Mouse (Mus musculus) retina, adult 2 months (tissue): ENCODE measurements at regions not wholly inside any gene's neighbourhood (a gene's known extent, or its start where the extent isn't known, plus 50 kb on each side); places are given as distances from the start of the nearest gene placed in this dataset.
A peak's percentile ranks its signal among the peaks of the same experiment; 100 is the strongest.
"Not testable (repeated sequence)": the region's sequence is repeated elsewhere in the genome, so short reads cannot be mapped to it uniquely, and the experiment has no call there.

ENCODE experiments used
- DNase-seq: peaks from one replicate; pipeline ENCODE4 v3.0.0-alpha.2; 2012; ENCODE audit warnings: low read depth, low spot score

DNA sequence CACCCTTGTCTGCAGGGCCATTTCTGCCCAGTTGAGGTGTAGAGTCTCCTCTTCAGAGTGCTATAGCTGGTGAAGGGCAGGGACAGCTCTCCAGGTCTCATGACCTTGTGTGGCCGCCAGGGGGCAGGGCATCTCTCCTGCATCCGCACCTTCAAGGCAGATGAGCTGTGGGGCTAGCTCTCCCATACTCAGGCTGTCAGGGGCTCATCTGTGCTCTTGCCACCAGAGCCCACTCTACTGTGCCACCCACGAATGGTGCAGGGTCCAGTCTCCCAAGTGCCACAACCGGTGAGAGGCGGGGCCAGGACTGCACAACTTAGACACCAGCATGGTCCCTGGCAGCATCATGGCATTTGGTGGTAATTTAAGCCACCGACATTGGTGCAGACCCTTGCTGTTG lies 111.3 kb downstream of the Syt10 start:
- peak; percentile 11 for DNase-seq

- no peak for DNase-seq
These were observed 117.3 kb downstream of the Syt10 start for GRCm38 (mm10) chr15:89724356-89724755.

DNA sequence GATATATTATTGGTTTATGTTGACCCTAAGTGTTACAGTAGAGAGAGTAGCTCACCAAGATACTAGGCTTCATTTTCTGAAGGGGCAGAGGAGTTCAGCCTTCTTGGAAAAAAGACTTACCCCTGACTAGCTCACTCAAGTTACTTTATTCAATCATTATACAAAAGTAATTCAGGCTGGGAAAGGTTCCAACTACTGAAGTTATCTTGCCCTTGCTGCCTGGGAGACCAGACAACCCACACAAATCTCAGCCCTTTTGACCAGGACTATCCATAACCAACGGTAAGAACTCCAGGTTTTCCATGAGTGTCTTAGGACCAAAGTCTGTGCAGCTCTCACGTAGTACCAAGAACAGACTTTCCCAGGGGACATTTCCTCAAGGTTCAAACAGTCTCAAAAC lies 105.5 kb upstream of the Rabl2 start:
- DNase-seq, result no peak

GRCm38 (mm10) chr15:89676366-89676765 lies 84.6 kb upstream of the Rabl2 start:
- no peak for DNase-seq

- DNase-seq, result not testable (repeated sequence)
These were observed 64.8 kb upstream of the Rabl2 start for GRCm38 (mm10) chr15:89656558-89656957.
